Mouse (Mus musculus) kidney, adult 2 months (tissue): ENCODE results near the gene Nedd1.
A peak's percentile ranks its signal among the peaks of the same experiment; 100 is the strongest.

Source experiments
- CTCF ChIP-seq: fragments of 200-500 bp; conservative IDR thresholded peaks from 2 replicates; pipeline ENCODE4 v1.5.1; 2011; ENCODE audit warnings: low read depth, mild to moderate bottlenecking, control low read depth, low read length, moderate library complexity, mixed read lengths; ENCODE audit not compliant: insufficient read depth, insufficient read length
- POLR2A ChIP-seq: fragments of 200-500 bp; IDR thresholded peaks from one replicate; pipeline ENCODE4 v1.6.1; 2011; ENCODE audit warnings: low read depth, low read length, control low read depth

GRCm38 (mm10) chr10:92722620-92722988 is 384 bp upstream of the Nedd1 start:
- no peak for TF ChIP-seq POLR2A
- 0 out of 2 replicates have a peak, but pooled peaks have one; percentile 11 for TF ChIP-seq CTCF
